Mouse (Mus musculus): ENCODE data around the gene Sdc4. TPM values are rescaled to one million over a fixed set of nuclear protein-coding genes. Genes with fewer than 3 reads are reported as not detected.
A peak's percentile ranks its signal among the peaks of the same experiment; 100 is the strongest.

The Sdc4 gene
- polyA plus RNA-seq, 1 experiment from 2014 or later = 37.8 TPM

GRCm38 (mm10) chr2:164435216-164436090, 8.2 kb downstream of the Sdc4 start:
- 0 out of 2 replicates have a peak, but pooled peaks cover 4% of the 10 kb centered on the region for H3K27me3 ChIP-seq (ENCODE audit: insufficient read depth, poor library complexity, severe bottlenecking)
- H3K27ac ChIP-seq = peak overlapping the region; percentile 64; the same call in 1 of the 2 replicates
- 25% methylated on average over 5 of the region's 5 CpGs for WGBS
- no peaks in the 10 kb centered on the region for H3K9me3 ChIP-seq
- H3K4me1 ChIP-seq = peaks cover 89% of the 10 kb centered on the region
- no peak for DNase-seq (ENCODE audit: low spot score)
- H3K36me3 ChIP-seq = no peaks in the 10 kb centered on the region
- H3K4me3 ChIP-seq = no peak overlapping the region

GRCm38 (mm10) chr2:164434681-164435080, 9.0 kb downstream of the Sdc4 start:
- peaks cover 88% of the 10 kb centered on the region for H3K4me1 ChIP-seq
- H3K9me3 ChIP-seq = no peaks in the 10 kb centered on the region
- 76% methylated on average over 3 of the region's 3 CpGs for WGBS
- H3K27ac ChIP-seq = no peak overlapping the region
- H3K4me3 ChIP-seq = no peak overlapping the region
- no peak for DNase-seq (ENCODE audit: low spot score)
- peaks cover 4% of the 10 kb centered on the region; the same call in 1 of the 2 replicates for H3K27me3 ChIP-seq (ENCODE audit: insufficient read depth, poor library complexity, severe bottlenecking)
- no peaks in the 10 kb centered on the region for H3K36me3 ChIP-seq

- Histone ChIP-seq H3K36me3 (peaks cover 11% of the 10 kb centered on the region), H3K4me1 (peaks cover 89% of the 10 kb centered on the region), H3K27ac (peak overlapping the region; percentile 77), H3K27me3 (ENCODE audit: insufficient read depth, poor library complexity, severe bottlenecking) (peaks cover 15% of the 10 kb centered on the region), H3K9me3 (no peaks in the 10 kb centered on the region), H3K4me3 (0 out of 2 replicates have a peak overlapping the region, but pooled peaks have one; percentile 37)
- no peak for DNase-seq (ENCODE audit: low spot score)
- WGBS = 70% methylated on average over 9 of the region's 9 CpGs
Observed at GRCm38 (mm10) chr2:164433278-164433895, 10.3 kb downstream of the Sdc4 start.

- Histone ChIP-seq H3K36me3 (peaks cover 18% of the 10 kb centered on the region), H3K27ac (peak overlapping the region; percentile 77), H3K4me3 (peak overlapping the region; percentile 37), H3K9me3 (no peaks in the 10 kb centered on the region), H3K27me3 (ENCODE audit: insufficient read depth, poor library complexity, severe bottlenecking) (peaks cover 22% of the 10 kb centered on the region), H3K4me1 (peaks cover 87% of the 10 kb centered on the region)
- no peak for DNase-seq (ENCODE audit: low spot score)
- WGBS = 22% methylated on average over 22 of the region's 22 CpGs
Observed at GRCm38 (mm10) chr2:164432541-164433191, 11.0 kb downstream of the Sdc4 start.

GRCm38 (mm10) chr2:164431676-164432465, 11.8 kb downstream of the Sdc4 start:
- no peaks in the 10 kb centered on the region for H3K9me3 ChIP-seq
- no peak for DNase-seq (ENCODE audit: low spot score)
- 0 out of 2 replicates have a peak overlapping the region, but pooled peaks have one; percentile 37 for H3K4me3 ChIP-seq
- 68% methylated on average over 9 of the region's 9 CpGs for WGBS
- peaks cover 79% of the 10 kb centered on the region for H3K4me1 ChIP-seq
- peaks cover 24% of the 10 kb centered on the region for H3K36me3 ChIP-seq
- H3K27ac ChIP-seq = peak overlapping the region; percentile 77
- peaks cover 22% of the 10 kb centered on the region for H3K27me3 ChIP-seq (ENCODE audit: insufficient read depth, poor library complexity, severe bottlenecking)

GRCm38 (mm10) chr2:164430697-164431096, 13.0 kb downstream of the Sdc4 start:
- H3K4me1 ChIP-seq = peaks cover 74% of the 10 kb centered on the region
- no peaks in the 10 kb centered on the region for H3K9me3 ChIP-seq
- H3K4me3 ChIP-seq = peak overlapping the region; percentile 19; the same call in 1 of the 2 replicates
- no peak for DNase-seq (ENCODE audit: low spot score)
- H3K27ac ChIP-seq = peak overlapping the region; percentile 47
- H3K27me3 ChIP-seq (ENCODE audit: insufficient read depth, poor library complexity, severe bottlenecking) = peaks cover 22% of the 10 kb centered on the region
- peaks cover 35% of the 10 kb centered on the region for H3K36me3 ChIP-seq
- 8% methylated on average over 7 of the region's 7 CpGs for WGBS

- Histone ChIP-seq H3K27ac (peak overlapping the region; percentile 47; the same call in 1 of the 2 replicates), H3K36me3 (peaks cover 40% of the 10 kb centered on the region), H3K9me3 (no peaks in the 10 kb centered on the region), H3K27me3 (ENCODE audit: insufficient read depth, poor library complexity, severe bottlenecking) (peaks cover 22% of the 10 kb centered on the region), H3K4me1 (peaks cover 69% of the 10 kb centered on the region), H3K4me3 (no peak overlapping the region)
- no peak for DNase-seq (ENCODE audit: low spot score)
- 42% methylated on average over 15 of the region's 15 CpGs for WGBS
Observed at GRCm38 (mm10) chr2:164429881-164430615, 13.6 kb downstream of the Sdc4 start.

- Histone ChIP-seq H3K9me3 (no peaks in the 10 kb centered on the region), H3K27me3 (ENCODE audit: insufficient read depth, poor library complexity, severe bottlenecking) (peaks cover 22% of the 10 kb centered on the region), H3K4me3 (0 out of 2 replicates have a peak overlapping the region, but pooled peaks have one; percentile 3), H3K4me1 (peaks cover 58% of the 10 kb centered on the region), H3K36me3 (peaks cover 51% of the 10 kb centered on the region), H3K27ac (no peak overlapping the region)
- 28% methylated on average over 5 of the region's 5 CpGs for WGBS
- no peak for DNase-seq (ENCODE audit: low spot score)
Observed at GRCm38 (mm10) chr2:164428451-164428850, 15.2 kb downstream of the Sdc4 start.

- 76% methylated on average over 5 of the region's 5 CpGs for WGBS
- peaks cover 43% of the 10 kb centered on the region for H3K4me1 ChIP-seq
Observed at GRCm38 (mm10) chr2:164426952-164427351, 16.7 kb downstream of the Sdc4 start.

GRCm38 (mm10) chr2:164426121-164426520, 17.6 kb downstream of the Sdc4 start:
- peaks cover 35% of the 10 kb centered on the region for H3K4me1 ChIP-seq
- DNase-seq (ENCODE audit: low spot score) = no peak
- H3K27me3 ChIP-seq (ENCODE audit: insufficient read depth, poor library complexity, severe bottlenecking) = peaks cover 22% of the 10 kb centered on the region
- no peaks in the 10 kb centered on the region for H3K9me3 ChIP-seq
- peak overlapping the region; percentile 22; the same call in 1 of the 2 replicates for H3K4me3 ChIP-seq
- H3K36me3 ChIP-seq = peaks cover 52% of the 10 kb centered on the region
- WGBS = 19% methylated on average over 12 of the region's 12 CpGs
- H3K27ac ChIP-seq = no peak overlapping the region

More at GRCm38 (mm10) chr2:164426952-164427351, 16.7 kb downstream of the Sdc4 start:
- no peaks in the 10 kb centered on the region for H3K9me3 ChIP-seq
- H3K36me3 ChIP-seq = peaks cover 52% of the 10 kb centered on the region
- H3K4me3 ChIP-seq = no peak overlapping the region
- no peak for DNase-seq (ENCODE audit: low spot score)
- no peak overlapping the region for H3K27ac ChIP-seq
- peaks cover 22% of the 10 kb centered on the region for H3K27me3 ChIP-seq (ENCODE audit: insufficient read depth, poor library complexity, severe bottlenecking)

- Histone ChIP-seq H3K9me3 (no peaks in the 10 kb centered on the region), H3K4me1 (peaks cover 28% of the 10 kb centered on the region), H3K27me3 (ENCODE audit: insufficient read depth, poor library complexity, severe bottlenecking) (peaks cover 22% of the 10 kb centered on the region), H3K36me3 (peaks cover 52% of the 10 kb centered on the region), H3K4me3 (no peak overlapping the region), H3K27ac (no peak overlapping the region)
- DNase-seq (ENCODE audit: low spot score) = no peak
- 85% methylated on average over 5 of the region's 5 CpGs for WGBS
Observed at GRCm38 (mm10) chr2:164425401-164425800, 18.3 kb downstream of the Sdc4 start.
